Mouse (Mus musculus) megakaryocyte, embryonic 14.5 days (primary cell): Measurements from ENCODE around the gene A830018L16Rik.

Experiments used
- FLI1 ChIP-seq: IDR thresholded peaks from 2 replicates; pipeline ENCODE4 v1.6.1; 2012; ENCODE audit warnings: low read length, inconsistent platforms, mixed read lengths
- GATA1 ChIP-seq: IDR thresholded peaks from 3 replicates; pipeline ENCODE4 v1.6.1; 2012; ENCODE audit warnings: mixed read lengths, low read length, inconsistent platforms, borderline replicate concordance

GRCm38 (mm10) chr1:11751996-11752395, 338.1 kb downstream of the A830018L16Rik start:
- TF ChIP-seq GATA1, result no peak
- TF ChIP-seq FLI1, result no peak
